Mouse (Mus musculus): ENCODE results near the gene Irx6. TPM values are rescaled to one million over a fixed set of nuclear protein-coding genes. Genes with fewer than 3 reads are reported as not detected.

Gene Irx6
- polyA plus RNA-seq (2012; rRNA removed; ENCODE audit: low replicate concordance), result not detected in 2 replicates

DNA sequence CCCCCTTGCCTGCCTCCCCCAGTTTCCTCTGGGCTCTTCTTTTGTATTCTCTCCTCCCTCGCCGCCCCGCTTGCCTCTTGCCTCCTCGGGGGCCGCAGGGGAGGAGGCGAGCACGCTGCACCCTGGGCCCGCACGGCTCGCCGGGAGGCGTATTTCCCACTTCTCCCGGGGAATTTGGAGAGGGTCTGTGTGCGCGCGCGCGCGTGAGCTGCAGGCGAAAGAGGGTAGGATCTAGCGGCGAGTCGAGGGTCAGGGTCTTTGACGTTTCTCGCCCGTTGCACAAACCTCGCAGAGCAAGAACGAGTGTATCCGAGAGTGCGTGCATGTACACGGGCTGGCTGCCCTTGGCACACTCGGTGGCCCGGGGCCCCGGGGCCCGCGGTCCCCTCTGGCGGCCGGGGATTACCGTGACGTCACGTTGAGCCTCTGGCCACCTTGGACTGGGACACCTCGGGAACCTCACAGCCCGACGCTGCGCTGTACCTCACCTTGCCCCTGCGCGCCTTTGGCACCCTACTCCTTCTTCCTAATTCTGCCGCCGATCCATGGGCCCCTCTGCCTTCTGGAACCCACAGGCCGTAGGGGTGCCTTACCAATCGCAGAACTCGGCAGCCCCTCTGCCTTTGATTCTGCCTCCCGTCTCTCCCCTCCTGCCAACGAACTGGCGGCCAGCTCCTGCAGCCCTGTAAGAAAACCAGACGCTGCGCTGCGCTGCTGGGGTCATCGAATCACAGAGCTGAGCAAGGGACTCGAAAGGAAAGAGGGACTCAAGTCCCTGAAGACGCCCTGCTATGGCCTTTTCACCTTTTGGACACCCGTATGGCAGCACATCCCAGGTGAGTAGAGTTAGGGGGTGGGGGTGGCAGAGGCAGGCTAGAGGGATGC lies at the start of gene Irx6:
Gene Irx6, plus strand, starts transcription at position 45 of the 885 bp plus-strand sequence.

Other genes starting within 250 kb of the Irx6 start
- 156 and 624 TPM in 2 replicates for gene Mmp2, start 153.0 kb downstream of the Irx6 start, polyA plus RNA-seq (2012; rRNA removed; ENCODE audit: low replicate concordance)
- 0.82 and 7.5 TPM in 2 replicates for gene Lpcat2, start 181.1 kb downstream of the Irx6 start, polyA plus RNA-seq (2012; rRNA removed; ENCODE audit: low replicate concordance)
- gene Capns2, start 227.1 kb downstream of the Irx6 start, polyA plus RNA-seq (2012; rRNA removed; ENCODE audit: low replicate concordance), result 0.49 TPM in 1 of 2 replicates, not detected in the other